Mouse (Mus musculus): Measurements from ENCODE around the gene St3gal3.

St3gal3 gene

GRCm38 (mm10) chr4:118090449-118090848, 44.3 kb downstream of the St3gal3 start:
- no peak for DNase-seq (ENCODE audit: low read depth, low spot score)

GRCm38 (mm10) chr4:118089939-118090338, 44.8 kb downstream of the St3gal3 start:
- DNase-seq (ENCODE audit: low read depth, low spot score) = peak; percentile 75

GRCm38 (mm10) chr4:118088771-118089170, 45.9 kb downstream of the St3gal3 start:
- DNase-seq (ENCODE audit: low read depth, low spot score) = no peak

- DNase-seq (ENCODE audit: low read depth, low spot score) = no peak
Measured at GRCm38 (mm10) chr4:118085025-118085424, 49.7 kb downstream of the St3gal3 start.

GRCm38 (mm10) chr4:118083217-118083951, 51.3 kb downstream of the St3gal3 start:
- DNase-seq (ENCODE audit: low read depth, low spot score) = peak; percentile 89

- DNase-seq (ENCODE audit: low read depth, low spot score) = no peak
Measured at GRCm38 (mm10) chr4:118081608-118082331, 52.9 kb downstream of the St3gal3 start.

GRCm38 (mm10) chr4:118080481-118080880, 54.2 kb downstream of the St3gal3 start:
- DNase-seq (ENCODE audit: low read depth, low spot score) = no peak

- DNase-seq (ENCODE audit: low read depth, low spot score) = no peak
Measured at GRCm38 (mm10) chr4:118079195-118079594, 55.5 kb downstream of the St3gal3 start.

- no peak for DNase-seq (ENCODE audit: low read depth, low spot score)
Measured at GRCm38 (mm10) chr4:118078576-118078975, 56.1 kb downstream of the St3gal3 start.

GRCm38 (mm10) chr4:118077293-118077752, 57.4 kb downstream of the St3gal3 start:
- peak; percentile 39 for DNase-seq (ENCODE audit: low read depth, low spot score)

GRCm38 (mm10) chr4:118076648-118077047, 58.1 kb downstream of the St3gal3 start:
- no peak for DNase-seq (ENCODE audit: low read depth, low spot score)

GRCm38 (mm10) chr4:118075343-118075742, 59.4 kb downstream of the St3gal3 start:
- DNase-seq (ENCODE audit: low read depth, low spot score) = no peak

GRCm38 (mm10) chr4:118074236-118074635, 60.5 kb downstream of the St3gal3 start:
- DNase-seq (ENCODE audit: low read depth, low spot score) = peak; percentile 48

- DNase-seq (ENCODE audit: low read depth, low spot score) = no peak
Measured at GRCm38 (mm10) chr4:118073128-118073527, 61.6 kb downstream of the St3gal3 start.

GRCm38 (mm10) chr4:118071891-118072290, 62.8 kb downstream of the St3gal3 start:
- DNase-seq (ENCODE audit: low read depth, low spot score) = peak; percentile 56

- DNase-seq (ENCODE audit: low read depth, low spot score) = no peak
Measured at GRCm38 (mm10) chr4:118070255-118071234, 64.2 kb downstream of the St3gal3 start.

GRCm38 (mm10) chr4:118061809-118062463, 72.8 kb downstream of the St3gal3 start:
- DNase-seq (ENCODE audit: low read depth, low spot score) = peak; percentile 26

- DNase-seq (ENCODE audit: low read depth, low spot score) = no peak
Measured at GRCm38 (mm10) chr4:118060915-118061530, 73.7 kb downstream of the St3gal3 start.

- no peak for DNase-seq (ENCODE audit: low read depth, low spot score)
Measured at GRCm38 (mm10) chr4:118059816-118060475, 74.8 kb downstream of the St3gal3 start.

- DNase-seq (ENCODE audit: low read depth, low spot score) = no peak
Measured at GRCm38 (mm10) chr4:118058116-118058677, 76.5 kb downstream of the St3gal3 start.

Data from ZHBTc4 (cell line).